Mouse (Mus musculus) cerebellum, postnatal 10 days (tissue): ENCODE results near the gene Pfkm.

Source experiments
- DNase-seq, 2 experiments: peaks; one replicate each; pipeline ENCODE4 v3.0.0; 2021; ENCODE audit warnings: mixed read lengths in 2 of 2

Pfkm gene

GRCm38 (mm10) chr15:98142515-98142914, 50.1 kb downstream of the Pfkm start:
- DNase-seq, result no peak

DNA sequence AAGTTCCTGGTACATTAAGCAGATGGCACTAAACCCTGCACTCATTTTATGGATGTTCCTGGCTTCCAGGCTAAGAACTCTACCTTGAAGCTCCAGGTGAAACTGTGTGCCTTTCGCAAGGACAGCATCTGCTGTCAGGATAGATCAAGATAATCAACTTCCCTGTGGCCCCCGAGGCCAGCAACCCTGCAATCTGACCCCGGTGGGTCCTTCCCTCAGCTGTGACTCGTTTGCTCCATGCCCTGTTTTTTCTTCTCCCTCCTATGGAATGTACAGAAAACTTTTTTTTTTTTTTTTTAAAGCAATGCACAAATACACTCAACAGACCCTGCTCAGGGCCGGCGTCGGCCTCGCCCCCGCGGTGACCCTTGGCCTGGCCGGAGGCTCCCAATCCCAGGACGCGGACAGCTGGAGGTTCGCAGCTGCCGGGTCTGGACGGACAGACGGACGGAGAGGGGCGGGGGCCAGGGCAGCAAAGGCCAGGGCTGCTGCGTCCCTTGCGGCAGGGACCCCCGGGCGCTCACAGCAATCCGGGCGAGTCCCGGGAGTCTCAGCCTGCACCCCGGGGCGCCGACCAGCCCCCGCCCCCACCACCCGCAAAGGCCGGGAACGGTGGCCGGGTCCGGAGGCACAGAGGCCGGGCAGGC, 52.6 kb downstream of the Pfkm start:
- DNase-seq, result peak; percentile 56 to 64

GRCm38 (mm10) chr15:98145559-98146181, 53.3 kb downstream of the Pfkm start:
- peak; percentile 96 to 97 for DNase-seq

- peak; percentile 41 to 42 for DNase-seq
Observed at GRCm38 (mm10) chr15:98148356-98148755, 56.0 kb downstream of the Pfkm start.

DNA sequence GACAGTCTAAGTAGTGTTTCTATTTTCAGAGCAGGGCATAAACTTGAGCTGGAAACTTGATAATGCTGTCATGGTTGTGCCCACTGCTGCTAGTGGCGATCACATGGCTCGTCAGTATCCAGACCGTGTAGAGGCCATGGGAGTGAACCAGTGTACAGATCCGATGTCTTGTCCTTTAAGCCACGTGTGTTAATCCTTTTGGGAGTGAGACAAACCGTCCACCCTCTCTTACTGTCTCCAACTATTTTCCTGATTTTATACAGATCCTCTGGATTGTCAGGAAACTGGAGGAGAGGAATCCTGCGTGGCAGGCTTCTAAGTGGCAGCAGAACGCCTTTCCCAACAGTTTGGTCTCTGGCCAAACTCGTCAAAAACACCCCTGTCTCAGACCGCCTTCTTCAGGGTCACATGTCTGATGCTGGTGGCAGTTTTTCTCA, 56.8 kb downstream of the Pfkm start:
- DNase-seq, result no peak

DNA sequence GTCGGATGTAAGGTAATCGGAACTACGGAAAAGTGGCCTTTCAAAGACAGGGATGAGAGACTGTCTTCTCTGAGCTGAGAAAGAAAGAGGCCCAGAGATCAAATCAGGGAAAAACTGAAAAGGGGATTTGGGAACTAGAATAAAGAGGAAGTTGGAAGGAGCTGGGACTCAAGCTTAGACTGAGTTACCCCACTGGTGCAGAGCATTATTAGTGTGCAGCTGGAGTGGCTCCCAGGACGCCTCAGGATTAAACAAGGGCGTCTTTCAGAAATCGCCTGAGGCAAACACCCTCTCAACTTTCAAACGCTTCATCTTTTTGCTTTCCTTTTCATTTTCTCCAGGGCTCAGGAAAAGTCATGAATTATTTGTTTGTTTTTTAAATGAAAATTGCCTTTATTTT, 60.5 kb downstream of the Pfkm start:
- DNase-seq, result peak in 1 of 2 experiments; percentile 25

- DNase-seq, result peak; percentile 48 to 63
Observed at GRCm38 (mm10) chr15:98153625-98154024, 61.2 kb downstream of the Pfkm start.

- DNase-seq, result no peak
Observed at GRCm38 (mm10) chr15:98154146-98154545, 61.8 kb downstream of the Pfkm start.

- DNase-seq, result no peak
Observed at GRCm38 (mm10) chr15:98154631-98155030, 62.2 kb downstream of the Pfkm start.

DNA sequence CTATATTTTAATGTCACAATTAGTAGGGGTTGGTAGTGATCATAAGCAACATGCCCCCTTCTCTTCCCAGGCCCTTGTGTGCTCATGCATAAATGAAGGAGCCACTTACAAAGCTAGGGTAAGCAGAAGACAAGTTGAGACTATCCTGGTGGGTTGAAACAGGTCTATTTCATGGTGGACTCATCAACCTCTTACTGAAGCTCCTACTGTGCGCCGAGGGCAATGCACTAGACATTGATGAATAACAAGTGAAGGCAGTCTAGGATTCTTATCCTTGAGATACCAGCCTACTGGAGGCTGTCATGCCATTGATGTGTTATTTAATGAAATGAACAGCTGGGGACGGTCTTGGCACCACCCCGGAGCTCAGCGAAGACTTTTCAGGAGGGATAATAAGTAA, 62.9 kb downstream of the Pfkm start:
- DNase-seq, result no peak

DNA sequence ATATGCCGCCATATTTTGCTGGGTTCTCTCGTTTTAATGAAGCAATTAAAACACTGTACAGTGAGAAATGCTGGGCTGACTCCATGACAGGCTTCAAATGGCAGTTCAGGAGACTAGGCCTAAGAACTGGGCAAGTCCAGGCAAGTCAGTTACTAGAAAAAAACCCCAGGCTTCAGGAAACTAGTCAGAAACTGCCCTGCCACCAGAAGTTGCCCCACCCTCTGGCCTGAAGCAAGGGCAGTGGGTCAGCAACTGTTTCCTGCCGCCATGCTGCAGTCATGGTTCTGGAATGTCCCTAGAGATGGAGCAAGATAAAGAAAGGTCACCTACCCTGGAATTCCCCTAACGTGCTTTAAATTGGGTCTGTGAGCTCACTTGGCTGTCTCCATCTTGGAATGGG, 63.6 kb downstream of the Pfkm start:
- no peak for DNase-seq

- DNase-seq, result no peak
Observed at GRCm38 (mm10) chr15:98157253-98157652, 64.9 kb downstream of the Pfkm start.

GRCm38 (mm10) chr15:98161026-98161805, 68.8 kb downstream of the Pfkm start:
- no peak for DNase-seq

DNA sequence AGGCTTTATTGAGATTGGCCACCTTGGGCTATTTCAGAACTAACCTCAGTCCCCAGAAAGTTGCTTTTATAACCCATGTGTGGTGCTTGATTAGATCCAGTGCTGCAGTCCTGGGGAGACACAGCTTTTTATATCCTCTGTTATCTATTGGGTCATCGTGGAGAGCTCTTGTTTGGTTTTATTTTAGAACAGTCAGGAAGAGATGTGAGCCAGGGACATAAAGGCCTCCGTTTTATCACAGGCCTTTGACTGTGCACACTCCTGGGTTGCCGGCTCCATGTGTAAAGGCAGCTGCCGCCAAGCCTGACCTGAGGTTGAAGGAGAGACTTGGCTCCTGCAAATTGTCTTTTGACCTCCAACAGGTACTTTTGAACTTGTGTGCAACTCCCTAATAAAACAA, 70.2 kb downstream of the Pfkm start:
- DNase-seq, result no peak

DNA sequence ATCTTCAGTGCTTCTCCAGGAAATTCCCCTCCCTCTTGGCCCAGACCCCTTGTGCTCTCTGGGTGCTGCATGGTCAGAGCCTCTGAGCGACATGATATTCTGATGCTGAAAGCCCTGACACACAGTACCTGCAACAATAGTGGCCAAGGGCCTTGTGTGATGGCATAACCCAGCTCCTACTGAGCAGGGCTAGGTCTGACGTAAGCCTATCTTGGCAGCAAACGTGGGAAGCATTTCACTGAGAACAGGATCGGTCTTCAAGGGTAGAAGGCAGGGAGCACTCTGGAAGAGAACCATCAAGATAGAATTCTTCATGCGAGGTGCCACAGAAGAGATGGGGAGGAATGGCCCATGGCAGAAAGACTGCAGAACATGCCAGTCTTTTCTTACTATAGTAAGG, 73.1 kb downstream of the Pfkm start, which contains the start of gene Asb8:
Gene Asb8, minus strand, starts transcription at position 101 of the 400 bp plus-strand sequence.
- no peak for DNase-seq

DNA sequence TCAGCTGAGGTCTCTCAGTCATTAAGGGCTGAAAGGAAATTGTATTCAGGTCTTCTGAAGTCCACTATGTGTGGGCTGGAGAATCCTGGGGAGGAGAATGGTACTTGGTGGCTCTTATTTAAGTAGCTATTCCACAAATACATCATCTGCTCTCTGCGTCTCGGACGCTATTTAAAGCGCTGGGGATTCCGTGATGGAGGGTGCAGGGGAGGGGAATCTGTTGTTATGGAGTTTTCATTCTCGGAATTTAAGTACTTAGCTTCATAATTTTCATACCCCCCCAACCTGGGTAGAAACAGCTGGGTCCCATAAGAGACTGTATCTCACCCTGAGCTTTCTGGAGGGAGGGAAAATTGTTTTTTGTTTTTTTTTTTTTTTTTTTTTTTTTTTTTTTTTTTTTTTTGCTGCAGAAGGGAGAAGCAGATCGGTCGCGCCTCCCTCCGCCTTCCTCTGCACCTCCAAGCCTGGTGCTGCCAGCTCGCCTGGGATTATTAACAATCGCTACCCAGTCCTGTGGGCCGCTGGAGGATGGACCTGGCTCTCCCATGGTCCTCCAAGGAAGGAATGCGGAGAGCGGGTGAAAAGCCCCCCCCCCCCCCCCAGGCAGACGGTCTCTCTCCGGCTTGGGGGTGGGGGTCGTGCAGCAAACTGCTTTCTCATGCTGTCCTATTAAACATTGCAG, 74.7 kb downstream of the Pfkm start, which contains the start of gene Ccdc184:
Gene Ccdc184, plus strand, starts transcription at position 196 of the 682 bp plus-strand sequence.
- DNase-seq, result peak in 1 of 2 experiments; percentile 36

GRCm38 (mm10) chr15:98167645-98168621, 75.5 kb downstream of the Pfkm start:
- DNase-seq, result peak; percentile 94 to 95

DNA sequence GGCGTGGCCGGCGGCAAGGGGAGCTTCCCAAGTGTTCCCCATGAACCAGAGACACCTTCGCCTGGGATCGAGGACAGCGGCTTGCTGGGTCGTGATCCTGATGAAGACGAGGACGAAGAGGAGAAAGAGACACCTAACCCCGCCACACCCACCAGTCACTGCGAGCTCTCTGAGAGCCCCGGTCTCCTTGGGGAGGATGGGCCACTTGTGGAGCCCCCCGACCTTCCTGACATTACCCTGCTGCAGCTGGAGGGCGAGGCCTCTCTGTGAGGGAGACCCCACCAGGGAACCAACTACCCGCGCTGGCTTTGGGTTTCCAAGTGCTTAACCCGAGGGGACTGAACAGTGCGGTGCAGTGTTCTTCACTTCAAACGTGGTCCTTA, 76.2 kb downstream of the Pfkm start:
- peak in 1 of 2 experiments; percentile 25 for DNase-seq

GRCm38 (mm10) chr15:98170365-98170764, 78.0 kb downstream of the Pfkm start:
- DNase-seq, result peak in 1 of 2 experiments; percentile 18

DNA sequence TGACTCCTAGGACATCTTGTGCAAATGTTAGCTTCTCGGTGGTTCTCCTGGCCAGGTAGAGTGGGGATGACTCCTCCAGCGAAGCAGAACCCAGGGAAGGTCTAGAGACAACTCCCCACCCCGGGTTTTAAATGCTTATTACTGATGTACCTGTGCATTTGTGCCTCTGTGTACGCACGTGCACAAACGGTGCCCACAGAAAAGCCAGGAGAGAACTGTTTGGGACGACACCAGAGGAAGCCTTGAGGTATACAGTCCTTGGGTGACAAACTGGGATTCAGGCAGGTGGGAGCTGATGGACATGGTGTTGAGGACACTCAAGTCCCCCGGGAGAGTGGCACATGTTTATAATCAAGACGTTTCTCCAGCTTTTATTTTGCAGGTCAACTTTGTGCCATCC, 78.5 kb downstream of the Pfkm start:
- no peak for DNase-seq

- DNase-seq, result no peak
Observed at GRCm38 (mm10) chr15:98172113-98172512, 79.7 kb downstream of the Pfkm start.

DNA sequence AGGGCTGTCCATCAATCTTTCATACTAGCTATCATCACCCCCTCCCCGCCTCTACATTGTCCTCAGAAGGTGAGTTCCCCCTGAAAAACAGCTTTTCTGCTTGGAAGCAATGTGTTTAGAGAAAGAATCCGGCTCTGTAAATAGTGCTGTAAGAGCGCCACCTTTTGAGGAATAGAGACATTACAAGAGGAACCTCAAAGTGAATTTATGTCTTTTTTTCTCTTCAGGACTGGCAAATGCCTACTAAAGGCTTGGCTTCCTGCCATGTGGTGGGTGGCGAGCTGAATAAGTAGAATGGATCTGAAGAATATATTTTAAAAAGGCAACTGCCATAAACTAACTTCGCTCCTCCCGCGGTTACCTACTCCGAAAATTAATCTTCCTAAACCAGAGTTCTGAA, 81.4 kb downstream of the Pfkm start:
- peak; percentile 69 to 81 for DNase-seq
